Mouse (Mus musculus) fat pad, adult 2 months (tissue): Measurements from ENCODE around the gene Hsd17b14.
"Not testable (repeated sequence)": the region's sequence is repeated elsewhere in the genome, so short reads cannot be mapped to it uniquely, and the experiment has no call there.

Experiments used
- DNase-seq: peaks from one replicate; pipeline ENCODE4 v3.0.0-alpha.2; 2011; ENCODE audit warnings: low read depth, low spot score; ENCODE audit errors: extremely low read depth

Hsd17b14 gene

DNA sequence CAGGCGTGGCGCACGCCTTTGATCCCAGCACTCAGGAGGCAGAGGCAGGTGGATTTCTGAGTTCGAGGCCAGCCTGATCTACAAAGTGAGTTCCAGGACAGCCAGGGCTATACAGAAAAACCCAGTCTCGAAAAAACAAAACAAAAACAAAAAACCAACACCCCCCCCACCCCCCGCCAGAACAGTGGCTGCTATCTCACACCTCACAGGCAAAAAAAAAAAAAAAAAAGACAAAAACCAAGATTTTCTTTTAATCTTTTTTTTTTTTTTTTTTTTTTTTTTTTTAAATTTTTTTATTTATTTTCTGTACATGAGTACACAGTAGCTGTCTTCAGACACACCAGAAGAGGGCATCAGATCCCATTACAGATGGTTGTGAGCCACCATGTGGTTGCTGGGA is 27.5 kb upstream of the Hsd17b14 start:
- DNase-seq: not testable (repeated sequence)

DNA sequence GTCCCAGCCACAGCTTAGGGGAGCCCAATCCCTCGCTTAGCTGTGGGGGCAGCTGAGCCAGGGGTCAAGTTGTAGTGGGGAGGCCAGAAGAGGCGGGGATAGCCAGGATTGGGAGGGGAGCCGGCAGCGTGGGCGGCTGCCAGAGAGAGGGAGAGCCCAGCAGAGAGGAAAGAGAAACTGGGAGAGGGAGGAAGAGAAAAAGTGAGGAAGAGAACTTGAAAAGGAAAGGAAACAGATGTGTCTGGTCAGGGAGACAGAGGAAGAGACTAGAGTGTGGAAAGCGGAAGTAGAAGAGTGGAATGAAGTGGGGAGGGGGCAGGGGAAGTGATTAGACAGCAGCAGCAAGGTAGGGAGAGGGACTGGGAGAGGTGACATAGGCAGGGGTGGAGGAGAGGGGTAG is 25.2 kb upstream of the Hsd17b14 start:
- no peak for DNase-seq

DNA sequence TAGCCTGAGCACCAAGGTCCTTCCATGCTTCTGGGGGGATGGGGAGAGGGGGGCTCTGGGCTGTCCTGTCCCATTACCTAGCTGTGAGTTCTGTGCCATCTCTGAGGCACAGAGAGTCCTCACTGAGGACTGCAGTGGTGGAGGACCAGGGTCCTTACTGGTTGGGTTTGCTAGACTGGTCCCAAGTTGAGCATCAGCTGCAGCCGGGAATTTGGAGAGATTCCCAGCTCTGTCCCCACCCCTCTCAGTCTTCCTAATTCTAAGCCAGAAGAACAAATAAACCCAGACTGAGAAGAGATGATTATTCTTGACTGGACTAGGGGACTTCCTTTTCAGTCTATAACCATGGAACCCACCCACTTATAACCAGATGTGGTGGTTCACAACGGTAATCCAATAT is 24.1 kb upstream of the Hsd17b14 start:
- DNase-seq: no peak

DNA sequence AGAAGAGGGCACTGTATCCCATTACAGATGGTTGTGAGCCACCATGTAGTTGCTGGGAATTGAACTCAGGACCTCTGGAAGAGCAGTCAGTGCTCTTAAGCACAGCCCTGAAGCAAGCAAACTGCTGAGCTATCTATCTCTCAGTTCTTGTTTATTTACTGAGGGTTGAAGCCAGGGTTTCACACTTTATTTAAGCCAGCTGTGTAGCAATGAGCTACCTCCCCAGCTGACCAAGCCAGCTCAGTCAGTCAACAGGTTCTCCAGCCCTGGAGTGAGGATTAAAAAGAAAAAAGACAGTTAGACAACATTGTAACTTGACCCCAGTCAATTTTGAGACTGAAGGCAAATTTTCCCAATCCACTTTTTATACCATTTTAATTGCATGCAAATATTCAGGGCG is 19.0 kb upstream of the Hsd17b14 start:
- DNase-seq: peak; percentile 57

DNA sequence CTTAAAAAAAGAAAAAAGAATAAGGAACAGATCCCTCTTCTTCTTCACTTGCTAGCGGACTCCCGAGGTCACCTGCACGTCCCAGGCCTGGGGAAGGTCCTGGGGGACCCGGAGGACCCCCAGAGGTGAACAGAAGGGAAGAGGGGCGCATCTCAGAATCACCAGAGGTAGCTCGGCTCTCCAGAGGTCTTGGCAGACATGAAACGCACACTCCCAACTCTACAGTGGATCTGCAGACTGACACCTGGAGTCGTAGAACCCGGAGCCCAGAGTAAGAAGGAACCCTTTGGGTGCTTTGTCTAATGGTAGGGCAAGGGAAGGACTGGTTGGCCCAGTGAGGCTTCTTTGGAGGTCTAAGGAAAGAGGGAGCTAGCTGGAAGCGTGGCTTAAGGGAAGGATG is 17.1 kb upstream of the Hsd17b14 start:
- DNase-seq: no peak

DNA sequence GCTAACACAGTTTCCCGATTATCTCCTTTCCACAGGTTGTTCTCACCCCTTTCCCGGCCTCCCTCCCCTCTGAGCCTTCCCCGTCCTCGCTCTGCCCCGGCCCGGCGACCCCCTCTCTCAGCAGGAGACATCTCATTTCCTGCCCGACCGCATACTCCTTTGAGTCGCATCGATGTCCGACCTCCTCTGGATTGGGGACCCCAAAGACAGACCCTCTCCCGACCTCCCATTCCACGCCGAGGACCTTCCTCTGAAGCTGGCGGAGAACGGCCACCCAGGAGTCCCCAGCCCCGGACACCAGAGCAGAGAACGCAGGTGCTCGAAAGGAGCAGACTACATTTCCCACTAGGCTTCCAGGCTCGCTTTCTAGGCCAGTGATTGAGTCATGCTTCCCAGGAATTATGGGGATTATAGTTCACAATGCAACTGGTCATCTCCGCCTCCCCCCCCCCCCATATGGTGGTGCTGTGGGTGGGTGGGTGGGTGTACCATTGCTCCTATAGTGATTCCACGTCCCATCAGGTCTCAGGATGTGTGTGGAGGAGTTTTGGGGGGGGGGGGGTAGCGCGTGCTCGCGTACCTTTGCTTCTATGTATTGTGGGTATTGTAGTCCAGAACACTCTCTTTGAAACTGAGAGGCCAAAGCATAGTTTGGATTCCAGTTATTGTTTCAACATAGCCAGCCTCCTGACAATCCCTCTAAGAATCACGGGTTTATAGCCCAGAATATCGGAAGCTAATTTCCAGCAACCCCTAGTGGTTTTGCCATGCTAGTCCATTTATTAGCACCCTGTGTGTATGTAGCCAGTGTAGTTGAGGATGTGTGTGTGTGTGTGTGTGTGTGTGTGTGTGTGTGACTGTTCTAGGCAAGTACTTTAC is 16.3 kb upstream of the Hsd17b14 start:
- DNase-seq: no peak

DNA sequence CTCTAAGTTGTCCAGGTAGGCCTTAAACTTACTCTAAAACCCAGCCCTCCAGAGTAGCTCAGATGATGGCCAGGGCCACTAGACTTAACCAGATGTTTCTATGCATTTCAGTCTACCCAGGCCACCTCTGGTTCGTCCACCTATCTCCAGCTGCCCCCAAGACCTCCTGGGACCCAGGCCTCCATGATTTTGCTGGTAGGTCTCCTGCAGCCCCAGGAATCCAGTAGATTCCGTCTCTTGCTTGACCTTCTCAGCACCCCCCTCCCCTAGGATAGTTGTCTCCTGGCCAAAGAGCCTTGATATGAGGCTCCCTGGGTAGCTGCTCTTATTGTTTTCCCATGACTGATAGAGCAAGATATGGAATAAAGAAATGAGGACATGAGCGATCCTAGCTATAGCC is 15.6 kb upstream of the Hsd17b14 start:
- no peak for DNase-seq

DNA sequence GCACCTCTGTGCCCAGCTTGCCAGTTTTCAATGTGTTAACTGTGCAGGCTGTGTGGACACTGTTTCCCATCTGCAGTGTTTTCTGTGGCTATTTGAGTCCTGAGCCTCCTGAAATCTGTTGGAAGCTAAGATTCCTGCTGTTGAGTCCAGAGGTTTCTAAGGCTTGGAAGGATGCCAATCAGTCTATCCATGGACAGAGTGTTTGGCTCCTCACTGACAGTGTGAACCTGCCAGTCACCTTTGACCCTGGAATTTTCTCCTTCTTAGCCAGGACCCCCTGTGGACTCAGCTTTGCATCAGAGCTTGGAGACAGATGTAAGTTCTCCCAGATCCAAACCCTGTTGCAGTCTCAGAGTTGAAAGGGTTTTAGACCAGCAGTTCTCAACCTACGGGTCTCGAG is 14.5 kb upstream of the Hsd17b14 start:
- no peak for DNase-seq

DNA sequence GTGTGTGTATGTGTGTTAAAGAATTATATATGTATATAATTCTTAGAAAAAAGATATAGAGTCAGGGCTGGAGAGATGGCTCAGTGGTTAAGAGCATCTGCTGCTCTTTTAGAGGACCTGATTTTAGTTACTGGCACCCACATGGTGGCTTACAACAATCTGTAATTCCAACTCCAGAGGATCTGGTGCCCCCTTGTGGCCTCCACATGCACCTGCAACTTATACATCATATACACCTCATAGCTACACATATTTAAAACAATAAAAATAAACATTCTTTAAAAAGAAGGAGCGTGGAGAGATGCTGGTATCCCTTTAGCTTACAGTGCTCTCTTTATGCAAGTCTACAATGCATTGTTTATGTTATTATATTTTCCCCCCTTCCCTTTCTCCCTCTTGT is 10.2 kb upstream of the Hsd17b14 start:
- DNase-seq: no peak

DNA sequence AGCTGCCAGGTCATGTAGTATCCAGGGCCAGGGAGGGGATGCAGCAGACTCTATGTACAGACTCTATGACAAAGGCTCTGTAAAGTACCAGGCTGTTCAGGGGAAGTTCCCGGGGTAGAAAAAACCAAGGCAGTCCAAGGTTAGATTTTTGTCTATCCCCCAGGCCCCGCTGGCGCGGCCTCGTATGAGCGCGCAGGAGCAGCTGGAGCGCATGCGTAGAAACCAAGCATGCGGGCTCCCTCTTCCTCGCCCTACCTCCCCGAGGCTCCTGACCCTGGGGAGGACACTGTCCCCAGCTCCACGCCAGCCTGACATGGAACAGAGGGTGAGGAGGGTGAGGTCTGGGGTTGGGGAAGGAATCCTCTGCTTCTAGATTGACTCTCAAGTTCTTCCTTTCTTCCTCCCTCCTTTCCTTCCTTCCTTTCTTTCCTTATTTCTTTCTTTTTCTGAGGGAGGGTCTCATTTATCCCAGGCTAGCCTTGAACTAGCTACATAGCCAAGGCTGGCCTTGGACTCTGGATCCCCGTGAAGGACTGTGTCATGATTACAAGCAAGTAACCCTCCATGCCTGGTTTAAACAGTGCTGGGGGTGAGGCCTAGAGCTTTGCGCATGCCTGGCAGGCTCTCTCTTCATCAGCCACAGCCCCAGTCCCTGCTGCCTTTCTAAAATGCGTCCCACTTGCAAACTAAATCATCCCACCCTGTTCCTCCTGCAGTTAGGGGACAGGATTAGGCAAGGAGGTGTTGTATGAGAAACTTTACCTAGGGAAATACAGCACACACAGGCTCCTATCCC is 4.9 kb upstream of the Hsd17b14 start:
- DNase-seq: no peak

DNA sequence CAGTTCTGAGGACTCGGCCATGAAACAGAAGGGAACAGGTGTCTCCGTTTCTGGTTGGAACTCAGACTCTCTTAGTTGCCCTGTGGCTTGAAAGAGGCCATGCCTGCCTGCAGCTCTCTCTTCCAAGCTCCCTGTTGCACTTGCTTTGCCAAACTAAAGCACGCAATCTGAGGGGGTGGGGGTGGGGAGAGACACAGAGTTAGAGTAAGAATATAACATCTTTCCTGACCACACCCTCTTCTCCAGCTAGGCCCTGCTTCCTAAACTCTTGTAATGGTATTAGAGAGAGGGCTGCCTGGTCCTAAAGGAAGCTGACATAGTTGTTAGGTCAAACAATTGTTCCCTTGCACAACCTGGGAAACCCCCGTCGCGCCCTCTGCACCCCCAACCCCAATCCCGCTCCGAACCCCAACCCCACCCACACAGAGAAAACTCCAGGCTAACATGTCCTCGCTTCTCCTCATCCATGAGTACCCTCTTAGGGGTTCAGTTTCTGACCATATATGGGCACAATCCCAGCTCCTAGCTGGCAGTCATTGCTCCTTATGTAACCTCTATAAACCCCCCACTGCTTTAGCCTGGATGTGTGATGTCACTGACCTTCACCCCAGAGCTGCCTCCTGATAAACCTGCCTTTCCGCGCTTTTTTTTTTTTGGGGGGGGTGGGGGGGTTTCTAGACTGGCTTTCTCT is 3.7 kb upstream of the Hsd17b14 start:
- no peak for DNase-seq

DNA sequence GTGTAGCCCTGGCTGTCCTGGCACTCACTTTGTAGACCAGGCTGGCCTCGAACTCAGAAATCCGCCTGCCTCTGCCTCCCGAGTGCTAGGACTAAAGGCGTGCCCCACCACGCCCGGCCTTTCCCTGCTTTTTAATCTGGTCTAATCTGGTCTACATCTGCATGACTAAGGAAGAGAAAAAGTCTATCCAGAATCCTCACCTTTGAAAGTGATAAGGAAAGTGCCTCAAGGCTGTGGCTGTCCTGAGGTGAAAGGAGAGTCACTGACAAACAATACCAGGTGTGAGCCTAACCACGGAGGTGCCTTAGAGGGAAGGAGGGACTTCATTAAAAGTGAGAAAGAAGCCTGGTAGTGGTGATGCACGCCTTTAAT is 3.2 kb upstream of the Hsd17b14 start:
- DNase-seq: no peak

DNA sequence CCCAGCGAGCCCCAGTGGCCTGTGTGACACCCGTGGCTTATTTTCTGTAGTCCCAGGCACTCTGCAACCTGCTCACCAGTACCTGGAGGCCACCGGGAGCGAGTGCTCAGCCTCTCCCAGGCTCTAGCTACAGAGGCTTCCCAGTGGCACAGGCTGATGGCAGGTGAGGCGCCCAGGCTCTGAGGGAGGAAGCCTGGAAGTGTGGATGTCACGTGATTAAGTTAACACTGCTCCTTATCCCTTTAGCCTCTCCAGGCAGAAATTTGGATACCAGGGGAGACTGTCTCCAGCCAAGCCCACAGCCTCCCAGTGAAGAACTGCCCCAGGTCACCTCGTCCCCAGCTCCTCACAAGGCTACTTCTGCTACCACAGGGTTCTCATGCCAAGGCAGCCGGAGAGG is 1.2 kb upstream of the Hsd17b14 start:
- DNase-seq: no peak

DNA sequence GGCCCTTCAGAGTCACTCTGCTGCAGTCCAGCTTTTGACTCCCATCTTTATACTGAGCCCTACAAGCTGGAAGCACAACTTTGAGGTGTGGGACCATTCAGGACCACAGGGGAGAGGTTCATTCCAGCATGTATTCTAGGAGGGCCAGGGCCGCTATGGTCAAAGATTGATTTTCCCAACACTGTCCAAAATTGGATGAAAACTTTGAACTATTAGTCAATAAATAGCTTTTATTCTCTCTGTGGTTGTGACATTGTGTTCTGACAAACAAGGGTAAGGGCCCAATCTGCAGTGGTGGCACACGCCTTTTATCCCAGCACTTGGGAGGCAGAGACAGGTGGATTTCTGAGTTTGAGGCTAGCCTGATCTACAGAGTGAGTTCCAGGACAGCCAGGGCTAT is 703 bp upstream of the Hsd17b14 start:
- DNase-seq: no peak

DNA sequence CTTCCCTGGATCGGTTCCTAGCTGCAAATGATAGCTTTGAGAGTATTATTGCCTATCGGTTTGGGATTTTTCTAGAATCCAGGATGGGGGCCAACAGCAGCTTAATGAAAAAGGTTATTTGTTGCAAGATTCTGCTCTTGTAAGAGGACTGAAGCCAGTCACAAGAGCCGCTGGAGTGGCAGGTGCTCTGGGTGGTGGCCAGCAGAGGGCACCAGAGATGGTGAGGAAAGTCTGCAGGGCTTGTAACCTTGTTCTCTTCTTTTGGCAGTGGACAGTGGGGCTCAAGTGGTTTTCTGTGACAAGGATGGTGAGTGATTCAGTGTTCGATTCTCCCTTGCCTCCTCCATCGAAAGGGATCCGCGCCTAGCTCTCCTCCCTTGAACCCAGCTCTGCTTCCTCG is 1.1 kb downstream of the Hsd17b14 start:
- no peak for DNase-seq

DNA sequence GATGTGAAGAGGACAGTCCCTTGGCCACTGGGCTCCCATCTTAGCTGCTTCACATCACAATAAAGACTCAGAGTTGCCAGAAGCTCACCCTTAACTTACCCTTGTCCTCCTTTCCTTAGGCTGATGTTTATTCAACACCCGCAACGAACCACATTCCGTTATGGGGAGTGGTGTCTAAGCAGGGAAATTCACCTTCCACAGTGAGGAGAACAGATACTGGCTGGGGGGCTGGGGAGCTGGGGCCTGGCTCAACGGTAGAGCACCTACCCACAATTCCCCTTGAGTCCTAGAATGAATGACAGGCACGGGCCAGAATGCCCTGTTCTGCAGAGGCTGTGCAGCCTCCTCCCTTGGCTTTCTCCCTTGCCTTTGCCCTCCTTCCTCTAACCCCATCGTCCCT is 4.2 kb downstream of the Hsd17b14 start:
- DNase-seq: no peak

DNA sequence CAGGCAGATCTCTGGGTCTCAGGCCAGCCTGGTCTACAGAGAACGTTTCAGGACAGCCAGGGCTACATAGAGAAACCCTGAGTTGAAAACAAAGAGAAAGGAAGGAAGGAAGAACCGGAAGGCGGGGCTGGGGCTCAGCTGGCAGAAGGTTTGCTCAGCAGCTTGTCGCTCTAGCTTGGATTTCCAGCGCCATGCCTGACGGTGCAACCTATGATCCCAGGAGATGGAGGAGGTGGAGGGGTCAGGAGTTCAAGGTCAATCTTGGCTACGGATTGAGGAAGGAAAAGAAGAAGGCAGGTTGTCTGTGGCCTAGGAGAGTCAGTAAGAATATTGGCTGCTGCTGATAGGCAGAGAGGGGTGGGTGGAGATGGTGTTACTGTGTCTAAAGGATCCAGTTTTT is 5.5 kb downstream of the Hsd17b14 start:
- no peak for DNase-seq

DNA sequence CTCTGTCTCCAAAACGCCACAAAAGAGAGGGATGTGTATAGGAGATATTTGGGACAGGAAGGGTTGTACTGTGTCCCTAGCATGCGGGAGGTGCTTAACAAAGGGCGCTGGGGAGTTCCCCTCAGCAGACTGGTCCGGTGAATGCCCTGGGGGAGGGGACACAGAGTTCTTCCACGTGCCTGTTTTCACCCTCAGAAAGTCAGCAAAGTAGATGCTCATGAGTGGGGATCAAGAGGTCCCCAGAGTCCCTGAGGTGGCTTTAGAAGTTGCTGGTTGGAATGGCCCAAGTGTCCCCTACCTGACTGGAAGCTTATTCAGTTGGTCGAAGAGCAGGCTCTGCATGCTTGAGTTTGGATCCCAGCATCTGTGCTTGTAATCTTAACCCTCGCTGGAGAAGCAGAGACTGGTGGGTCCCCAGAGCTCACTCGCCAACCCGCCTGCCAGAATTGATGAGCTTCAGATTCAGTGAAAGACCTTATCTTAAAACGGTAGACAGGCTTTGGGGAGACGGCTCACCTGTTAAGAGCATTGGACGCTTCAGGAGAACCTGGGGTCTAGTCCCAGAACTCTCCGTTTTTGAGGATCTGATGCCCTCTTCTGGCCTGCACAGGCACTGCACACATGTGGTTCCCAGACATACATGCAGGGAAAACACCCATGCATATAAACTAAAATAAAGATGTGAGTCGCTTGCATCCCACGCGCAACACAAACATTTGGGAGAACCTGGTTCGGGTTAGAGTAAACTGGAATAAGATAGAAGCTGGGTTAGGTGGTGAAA is 6.3 kb downstream of the Hsd17b14 start:
- no peak for DNase-seq

DNA sequence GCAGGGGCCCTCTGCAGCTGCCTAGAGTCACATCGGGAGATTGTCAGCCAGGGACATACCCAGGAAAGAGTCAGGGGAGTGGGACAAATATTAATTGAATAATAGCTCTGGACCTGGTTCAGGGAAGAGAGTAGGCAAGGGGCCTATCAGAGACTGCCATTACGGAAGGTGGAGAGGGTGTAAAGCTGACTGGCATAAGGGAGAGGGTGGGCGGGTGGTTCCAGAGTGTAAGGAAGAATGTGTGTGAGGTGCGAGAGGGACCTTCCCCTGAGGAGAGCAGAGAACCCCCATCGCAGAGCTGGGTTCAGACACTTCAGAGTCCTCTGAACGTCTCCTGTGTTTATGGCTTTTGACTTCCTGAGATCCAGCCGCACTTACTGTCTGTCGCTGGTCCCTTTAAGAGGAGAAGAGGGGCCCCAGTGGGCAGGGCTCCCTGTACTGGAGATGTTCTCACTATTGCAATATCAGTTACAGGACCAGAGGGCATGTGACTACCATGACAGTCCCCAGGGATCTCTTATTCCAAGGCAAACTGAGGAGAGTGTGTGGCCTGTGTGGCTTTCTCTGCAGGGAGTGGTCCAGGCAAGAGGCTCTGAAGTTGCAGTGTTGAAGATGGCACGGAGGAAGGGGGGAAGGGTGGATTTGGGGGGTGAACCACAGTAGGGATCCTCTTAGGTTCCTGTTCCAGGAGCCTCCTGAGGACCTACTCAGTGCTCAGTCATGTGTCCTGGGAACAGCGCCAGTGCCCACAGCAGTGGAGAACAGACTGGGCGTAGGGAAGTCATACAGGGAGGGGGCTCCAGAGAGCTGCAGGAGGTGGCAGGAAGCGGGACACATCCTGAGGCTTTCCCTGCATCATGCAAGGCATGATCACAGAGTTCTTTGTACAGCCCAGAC is 7.2 kb downstream of the Hsd17b14 start:
- no peak for DNase-seq

DNA sequence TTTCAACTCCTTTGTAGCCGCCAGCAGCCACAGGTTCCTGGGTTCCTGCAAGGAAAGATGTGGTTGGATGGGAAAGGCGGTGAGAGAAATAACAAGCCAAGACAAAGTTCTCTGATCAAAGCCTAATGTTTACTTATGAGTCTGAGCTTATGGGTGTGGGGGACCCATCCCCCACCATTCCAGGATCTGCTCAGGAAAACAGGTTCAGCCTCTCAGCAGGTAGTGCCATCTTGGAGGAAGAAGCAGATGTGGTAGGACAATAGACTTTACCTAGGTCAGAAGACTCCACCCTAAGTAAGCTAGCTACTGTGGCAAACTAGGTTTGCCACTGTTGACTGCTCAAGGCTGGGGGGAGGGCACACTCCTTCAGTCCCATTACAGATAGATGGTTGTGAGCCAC is 10.1 kb downstream of the Hsd17b14 start:
- DNase-seq: no peak
